ENCODE assay signal across 8 mouse cellular contexts in genomic region chrX:36811377-36811776, GRCm38 (mm10). TPM values are rescaled to one million over a fixed set of nuclear protein-coding genes. Genes with fewer than 3 reads are reported as not detected.
DNase-seq lines count a peak whose midpoint lies in the region; ATAC-seq and TF ChIP-seq lines count a peak whose summit lies in the region.

No protein-coding gene starts in this region.

- peak; percentile 60 for TF ChIP-seq CTCF in lung, embryonic 14.5 days (IDR thresholded peaks at IDR 0.05; ENCODE audit: low read depth)
- TF ChIP-seq CTCF in bone marrow, adult 2 months (IDR thresholded peaks at IDR 0.05; ENCODE audit: control insufficient read depth, insufficient read depth, low read length) = 0 out of 2 replicates have a peak, but pooled peaks have one; percentile 6
- peak; percentile 75 for TF ChIP-seq CTCF in stomach, postnatal 0 days (IDR thresholded peaks at IDR 0.05; ENCODE audit: low read depth)

- H3K4me1 ChIP-seq in lung, embryonic 14.5 days (ENCODE audit: insufficient read depth) = no peaks in the 10 kb centered on the region
- no peaks in the 10 kb centered on the region for H3K4me1 ChIP-seq in bone marrow, adult 2 months (ENCODE audit: control insufficient read depth, insufficient read depth, low read length)
- H3K4me1 ChIP-seq in stomach, postnatal 0 days (replicated peaks; ENCODE audit: control insufficient read depth, insufficient read depth) = no peaks in the 10 kb centered on the region

- TF ChIP-seq EP300 in stomach, postnatal 0 days (optimal IDR thresholded peaks at IDR 0.05) = no peak

- DNase-seq in gastrocnemius, postnatal 10 days = peak; percentile 15
- DNase-seq in gastrocnemius, adult 8-10 months (ENCODE audit: low spot score in 2 of 2) = no peak
- peak; percentile 71 for DNase-seq in lung, embryonic 14.5 days
- DNase-seq in lung, adult 18-20 months = no peak
- no peak for DNase-seq in stomach, postnatal 0 days (ENCODE audit: low spot score)
- DNase-seq in frontal cortex, postnatal 36 days (ENCODE audit: low spot score in 2 of 2) = no peak
- no peak for DNase-seq in adrenal gland, postnatal 4 days (ENCODE audit: low spot score in 2 of 2)

- H3K9me3 ChIP-seq in lung, embryonic 14.5 days (ENCODE audit: low read depth, low read length) = no peaks in the 10 kb centered on the region
- H3K9me3 ChIP-seq in stomach, postnatal 0 days (ENCODE audit: control insufficient read depth, low read length) = no peaks in the 10 kb centered on the region

- H3K27me3 ChIP-seq in lung, embryonic 14.5 days (ENCODE audit: insufficient read depth, low read length) = no peaks in the 10 kb centered on the region
- no peaks in the 10 kb centered on the region for H3K27me3 ChIP-seq in stomach, postnatal 0 days (ENCODE audit: control insufficient read depth, insufficient read depth, low read length)

- no peak overlapping the region for H3K27ac ChIP-seq in lung, embryonic 14.5 days (ENCODE audit: low read depth)
- no peak overlapping the region for H3K27ac ChIP-seq in bone marrow, adult 2 months (ENCODE audit: control insufficient read depth, insufficient read depth, low read depth, low read length, poor library complexity)
- H3K27ac ChIP-seq in stomach, postnatal 0 days (replicated peaks) = no peak overlapping the region

- WGBS in lung, embryonic 14.5 days = 47% methylated on average over 5 of the region's 5 CpGs
- 36% methylated on average over 5 of the region's 5 CpGs for WGBS in bone marrow, adult 2 months
- WGBS in stomach, postnatal 0 days = 43% methylated on average over 5 of the region's 5 CpGs

- no peak for ATAC-seq in lung, embryonic 14.5 days (ENCODE audit: insufficient read depth)
- ATAC-seq in stomach, postnatal 0 days (ENCODE audit: low FRiP score, low TSS enrichment) = no peak

- no peak for TF ChIP-seq POLR2A in bone marrow, adult 2 months (IDR thresholded peaks at IDR 0.05; ENCODE audit: borderline replicate concordance, control insufficient read depth, low read depth, low read length)

- H3K4me2 ChIP-seq in lung, embryonic 14.5 days = no peak overlapping the region
- no peak overlapping the region for H3K4me2 ChIP-seq in stomach, postnatal 0 days (replicated peaks; ENCODE audit: low read depth)

- no peak overlapping the region for H3K9ac ChIP-seq in lung, embryonic 14.5 days
- H3K9ac ChIP-seq in stomach, postnatal 0 days (ENCODE audit: low read length) = no peak overlapping the region

- no peak overlapping the region for H3K4me3 ChIP-seq in lung, embryonic 14.5 days (ENCODE audit: low read depth, low read length)
- H3K4me3 ChIP-seq in bone marrow, adult 2 months (replicated peaks; ENCODE audit: control insufficient read depth, low read depth, low read length) = no peak overlapping the region
- H3K4me3 ChIP-seq in stomach, postnatal 0 days (ENCODE audit: low read depth, low read length) = no peak overlapping the region

- H3K36me3 ChIP-seq in lung, embryonic 14.5 days (ENCODE audit: insufficient read depth) = no peaks in the 10 kb centered on the region
- H3K36me3 ChIP-seq in stomach, postnatal 0 days (ENCODE audit: control insufficient read depth, insufficient read depth, low read length) = no peaks in the 10 kb centered on the region

RNA-seq across cellular contexts. Expression of gene Slc25a5, which starts 15.9 kb away (rescaled TPM):
- 100 to 1,000 TPM; 217 to 231 TPM for total RNA-seq in gastrocnemius, postnatal 10 days (2021)
- total RNA-seq in gastrocnemius, adult 8-10 months (2022) = 10 to 100 TPM; 37.5 to 64.5 (median 44.7) TPM
- 690 and 709 TPM in 2 replicates for polyA plus RNA-seq in lung, embryonic 14.5 days (2014; fragmentation: Nextera tagmentation; extraction: Ambion mirVana)
- 102 and 183 TPM in 2 replicates for polyA plus RNA-seq in bone marrow, adult 2 months (2011; ENCODE audit: insufficient read depth, insufficient read length, low replicate concordance, missing spikeins)
- 1,050 and 1,122 TPM in 2 replicates for polyA plus RNA-seq in stomach, postnatal 0 days (2015; fragmentation: Nextera tagmentation; extraction: Ambion mirVana)
- total RNA-seq in adrenal gland, postnatal 4 days (2021) = 100 to 1,000 TPM; 427 to 429 TPM

Comparison
In these comparisons a context has a peak if more than half of its experiments do, and no peak if none do; other contexts are left out.
1. DNase-seq: peak in gastrocnemius, postnatal 10 days (single experiment) and lung, embryonic 14.5 days (single experiment); none in gastrocnemius, adult 8-10 months (0 of 2), lung, adult 18-20 months (0 of 2), stomach, postnatal 0 days (single experiment), frontal cortex, postnatal 36 days (0 of 2) and adrenal gland, postnatal 4 days (0 of 2).
2. CTCF ChIP-seq: peak in every context shown above with its lines; median percentile 75 in stomach, postnatal 0 days; 60 in lung, embryonic 14.5 days; 6 in bone marrow, adult 2 months.